Mouse (Mus musculus): ENCODE data around the gene Zranb1. TPM values are rescaled to one million over a fixed set of nuclear protein-coding genes. Genes with fewer than 3 reads are reported as not detected.

The Zranb1 gene
- total RNA-seq (2021), result 10 to 100 TPM; 42.9 to 43.3 TPM
- long read RNA-seq, full-length matches to known transcripts, result 30 of 64 reads
- long read RNA-seq, partial matches to known transcripts, result 4 of 64 reads
- long read RNA-seq, other reads (novel, unspliced or antisense), result 30 of 64 reads

- DNase-seq (ENCODE audit: low spot score in 2 of 2), result peak; percentile 98 to 100
Observed at GRCm38 (mm10) chr7:132930850-132931559, at the start of gene Zranb1. TSS of gene Zranb1 (plus strand) at chr7:132931142.

- DNase-seq (ENCODE audit: low spot score in 2 of 2), result no peak
Observed at GRCm38 (mm10) chr7:132882343-132882742, 48.6 kb upstream of the Zranb1 start.

- peak; percentile 24 to 49 for DNase-seq (ENCODE audit: low spot score in 2 of 2)
Observed at GRCm38 (mm10) chr7:132884031-132884430, 46.9 kb upstream of the Zranb1 start.

- no peak for DNase-seq (ENCODE audit: low spot score in 2 of 2)
Observed at GRCm38 (mm10) chr7:132887019-132887804, 43.7 kb upstream of the Zranb1 start.

GRCm38 (mm10) chr7:132888052-132888451 is 42.9 kb upstream of the Zranb1 start:
- DNase-seq (ENCODE audit: low spot score in 2 of 2), result no peak

GRCm38 (mm10) chr7:132888518-132889249 is 42.3 kb upstream of the Zranb1 start:
- DNase-seq (ENCODE audit: low spot score in 2 of 2), result no peak

- DNase-seq (ENCODE audit: low spot score in 2 of 2), result no peak
Observed at GRCm38 (mm10) chr7:132889691-132890090, 41.3 kb upstream of the Zranb1 start.

- DNase-seq (ENCODE audit: low spot score in 2 of 2), result no peak
Observed at GRCm38 (mm10) chr7:132890201-132890600, 40.7 kb upstream of the Zranb1 start.

- DNase-seq (ENCODE audit: low spot score in 2 of 2), result peak; percentile 17 to 47
Observed at GRCm38 (mm10) chr7:132891561-132892310, 39.2 kb upstream of the Zranb1 start.

- no peak for DNase-seq (ENCODE audit: low spot score in 2 of 2)
Observed at GRCm38 (mm10) chr7:132892311-132892661, 38.7 kb upstream of the Zranb1 start.

GRCm38 (mm10) chr7:132892806-132893205 is 38.1 kb upstream of the Zranb1 start:
- DNase-seq (ENCODE audit: low spot score in 2 of 2), result no peak

GRCm38 (mm10) chr7:132893336-132893735 is 37.6 kb upstream of the Zranb1 start:
- no peak for DNase-seq (ENCODE audit: low spot score in 2 of 2)

GRCm38 (mm10) chr7:132894841-132895555 is 35.9 kb upstream of the Zranb1 start:
- DNase-seq (ENCODE audit: low spot score in 2 of 2), result peak; percentile 28 to 53

GRCm38 (mm10) chr7:132896206-132896815 is 34.6 kb upstream of the Zranb1 start:
- no peak for DNase-seq (ENCODE audit: low spot score in 2 of 2)

- no peak for DNase-seq (ENCODE audit: low spot score in 2 of 2)
Observed at GRCm38 (mm10) chr7:132897258-132897657, 33.7 kb upstream of the Zranb1 start.

- no peak for DNase-seq (ENCODE audit: low spot score in 2 of 2)
Observed at GRCm38 (mm10) chr7:132898234-132898633, 32.7 kb upstream of the Zranb1 start.

- no peak for DNase-seq (ENCODE audit: low spot score in 2 of 2)
Observed at GRCm38 (mm10) chr7:132900826-132901531, 30.0 kb upstream of the Zranb1 start.

GRCm38 (mm10) chr7:132903796-132904195 is 27.1 kb upstream of the Zranb1 start:
- no peak for DNase-seq (ENCODE audit: low spot score in 2 of 2)

GRCm38 (mm10) chr7:132921971-132922370 is 9.0 kb upstream of the Zranb1 start:
- DNase-seq (ENCODE audit: low spot score in 2 of 2), result no peak
